Mouse (Mus musculus): ENCODE measurements at regions not wholly inside any gene's neighbourhood (a gene's known extent, or its start where the extent isn't known, plus 50 kb on each side); places are given as distances from the start of the nearest gene placed in this dataset.

DNA sequence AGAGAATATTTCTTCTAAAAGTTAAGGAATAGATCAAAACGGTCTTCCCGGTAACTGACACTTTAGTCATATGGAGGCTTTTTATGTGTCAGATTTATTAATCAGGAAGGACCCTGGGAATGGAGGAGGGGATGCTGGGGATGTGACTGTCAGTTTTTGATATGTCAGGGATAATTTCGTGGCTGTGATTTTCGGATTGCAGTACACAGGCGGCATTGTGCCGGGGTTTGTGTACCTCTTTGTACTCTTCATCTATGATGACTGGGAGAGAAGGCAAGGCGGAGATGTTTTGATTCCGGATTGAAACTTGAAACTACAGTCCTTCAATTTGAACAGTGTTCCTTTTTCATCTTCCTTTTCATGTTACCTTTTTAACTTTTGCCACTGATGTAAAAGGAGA is 344.2 kb downstream of the Mdfic start:
- ATAC-seq (replicated peaks in 1 of 2; ENCODE audit: insufficient read depth in 1 of 2, low FRiP score in 2 of 2, low TSS enrichment in 1 of 2, low read depth in 1 of 2, poor library complexity in 2 of 2, severe bottlenecking in 2 of 2) = no peak

DNA sequence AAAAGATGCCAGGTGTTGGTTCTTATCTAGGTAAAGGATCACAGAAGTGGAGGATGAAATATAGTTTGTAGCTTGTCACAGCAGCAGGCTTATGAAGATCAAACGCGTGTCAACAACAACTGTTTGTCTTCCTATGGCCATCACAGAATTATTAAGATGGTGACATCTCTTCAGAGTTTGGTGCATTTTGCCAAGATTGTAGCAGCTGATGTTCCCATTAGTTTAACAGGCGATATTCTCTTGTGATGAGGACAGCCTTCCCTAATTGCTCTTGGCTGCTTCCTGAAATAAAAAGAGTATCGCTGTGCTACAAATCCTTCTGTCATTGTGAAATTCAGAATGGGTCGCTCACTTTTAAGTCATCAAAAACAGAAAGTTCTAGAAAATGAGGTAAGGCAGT is 344.7 kb downstream of the Mdfic start:
- no peak for ATAC-seq (replicated peaks in 1 of 2; ENCODE audit: insufficient read depth in 1 of 2, low FRiP score in 2 of 2, low TSS enrichment in 1 of 2, low read depth in 1 of 2, poor library complexity in 2 of 2, severe bottlenecking in 2 of 2)

DNA sequence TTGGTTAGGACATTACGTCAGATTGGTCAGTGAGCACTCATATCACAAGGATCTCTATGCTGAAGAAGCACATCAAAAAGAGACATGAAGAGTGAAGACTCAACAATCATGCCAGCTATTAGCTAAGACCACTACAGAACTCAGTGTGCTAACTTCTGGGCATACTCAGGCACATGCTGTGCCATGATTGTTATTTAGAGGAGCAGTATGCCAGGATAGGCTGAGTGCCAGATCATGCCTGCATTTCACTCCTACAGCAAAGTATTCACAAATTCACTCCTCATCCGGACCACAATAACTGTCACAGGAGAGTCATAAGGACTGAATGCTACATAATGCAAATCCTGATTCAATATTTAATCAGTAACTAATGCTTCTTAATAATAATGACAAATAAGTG is 355.8 kb downstream of the Mdfic start:
- no peak for ATAC-seq (replicated peaks in 1 of 2; ENCODE audit: insufficient read depth in 1 of 2, low FRiP score in 2 of 2, low TSS enrichment in 1 of 2, low read depth in 1 of 2, poor library complexity in 2 of 2, severe bottlenecking in 2 of 2)

DNA sequence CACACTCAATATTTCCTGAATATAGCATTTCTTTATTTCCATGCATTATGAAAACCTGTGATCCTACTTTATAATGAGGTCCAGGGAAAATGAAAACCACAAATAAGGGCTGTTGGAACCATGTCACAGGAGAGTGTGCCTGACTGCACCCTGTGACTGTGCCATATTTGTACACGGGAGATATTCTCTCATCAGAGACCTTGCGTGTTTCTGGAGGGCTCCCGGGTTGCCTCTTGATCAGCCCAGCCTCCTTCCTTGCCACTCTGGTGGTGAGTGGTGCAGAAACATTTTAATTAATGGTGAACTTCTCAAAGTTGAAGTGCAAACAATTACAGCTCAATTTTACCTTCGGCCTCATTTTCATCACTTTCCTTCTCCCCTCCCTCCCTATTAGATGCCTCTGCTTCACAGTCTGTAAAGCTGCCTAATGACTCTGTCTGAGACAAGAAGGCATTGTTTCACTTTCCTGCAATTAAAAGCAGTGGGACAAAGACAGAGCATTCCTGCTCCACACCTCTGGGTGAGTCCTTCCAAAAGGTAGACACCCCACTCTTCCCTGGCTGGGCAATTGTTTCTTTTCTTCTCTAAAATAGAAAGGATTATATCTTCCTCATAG is 356.8 kb downstream of the Mdfic start:
- no peak for ATAC-seq (replicated peaks in 1 of 2; ENCODE audit: insufficient read depth in 1 of 2, low FRiP score in 2 of 2, low TSS enrichment in 1 of 2, low read depth in 1 of 2, poor library complexity in 2 of 2, severe bottlenecking in 2 of 2)

DNA sequence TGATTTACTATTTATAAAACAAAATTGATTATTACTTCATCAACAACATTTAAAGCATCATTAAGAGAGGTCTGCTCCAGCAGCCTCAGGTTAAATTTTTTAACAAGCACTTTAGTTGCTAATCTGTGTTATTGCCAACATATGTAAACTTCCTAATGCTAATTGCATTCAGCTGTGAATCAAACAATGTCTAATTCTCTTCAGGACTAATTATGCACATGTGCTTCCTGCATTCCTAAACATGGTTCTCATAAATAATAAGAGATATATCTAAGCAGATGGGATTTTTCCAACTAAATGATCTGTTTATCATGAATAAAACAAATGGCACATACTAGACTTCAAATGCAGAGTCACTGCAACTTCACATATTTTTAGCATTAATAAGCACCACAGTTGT is 357.5 kb downstream of the Mdfic start:
- no peak for ATAC-seq (replicated peaks in 1 of 2; ENCODE audit: insufficient read depth in 1 of 2, low FRiP score in 2 of 2, low TSS enrichment in 1 of 2, low read depth in 1 of 2, poor library complexity in 2 of 2, severe bottlenecking in 2 of 2)

DNA sequence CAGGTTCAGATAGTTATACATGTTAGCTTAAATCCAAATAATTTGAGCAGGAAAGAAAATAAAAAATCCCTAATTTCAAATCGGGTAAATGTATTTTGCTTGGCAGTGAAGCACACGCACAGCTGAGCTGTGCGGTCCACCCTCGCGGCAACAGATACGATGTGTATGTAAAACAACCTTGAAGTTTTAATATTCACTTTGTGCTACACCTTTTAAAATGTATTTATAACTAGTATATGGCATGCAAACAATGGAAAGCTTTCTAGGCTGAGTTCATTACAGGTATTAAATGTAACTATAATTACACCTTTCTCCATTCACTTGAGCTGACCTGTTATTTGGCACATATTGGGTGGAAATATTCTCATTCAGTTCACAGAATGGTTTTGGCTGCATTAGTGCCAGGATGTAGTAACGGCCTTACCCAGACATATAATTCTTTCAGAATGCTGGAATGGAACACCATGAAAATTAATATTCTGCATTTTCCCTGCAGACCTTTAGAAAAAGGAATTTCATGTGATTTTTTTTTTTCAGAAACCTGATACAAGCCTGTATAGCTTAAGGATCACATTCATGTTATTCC is 366.6 kb downstream of the Mdfic start:
- ATAC-seq (replicated peaks in 1 of 2; ENCODE audit: insufficient read depth in 1 of 2, low FRiP score in 2 of 2, low TSS enrichment in 1 of 2, low read depth in 1 of 2, poor library complexity in 2 of 2, severe bottlenecking in 2 of 2) = no peak

DNA sequence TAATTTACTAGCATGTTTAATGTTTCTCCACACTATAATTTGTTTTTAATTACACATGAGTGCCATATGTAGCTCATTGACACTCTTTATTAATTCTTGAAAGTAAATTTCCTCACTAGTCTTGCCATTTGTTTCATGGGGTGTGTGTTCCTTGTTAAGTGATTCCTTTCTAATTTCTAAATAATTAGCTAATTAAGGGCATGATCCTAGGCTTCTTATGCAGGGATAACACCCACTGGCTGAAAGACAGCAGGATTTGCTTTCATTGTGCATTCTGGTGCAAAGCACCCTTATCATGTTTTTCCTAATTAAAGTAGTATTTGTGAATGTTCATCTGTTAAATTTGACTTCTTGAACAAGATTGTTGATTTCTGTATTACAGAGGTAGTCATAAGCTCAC is 378.3 kb downstream of the Mdfic start:
- ATAC-seq (replicated peaks in 1 of 2; ENCODE audit: insufficient read depth in 1 of 2, low FRiP score in 2 of 2, low TSS enrichment in 1 of 2, low read depth in 1 of 2, poor library complexity in 2 of 2, severe bottlenecking in 2 of 2) = no peak

DNA sequence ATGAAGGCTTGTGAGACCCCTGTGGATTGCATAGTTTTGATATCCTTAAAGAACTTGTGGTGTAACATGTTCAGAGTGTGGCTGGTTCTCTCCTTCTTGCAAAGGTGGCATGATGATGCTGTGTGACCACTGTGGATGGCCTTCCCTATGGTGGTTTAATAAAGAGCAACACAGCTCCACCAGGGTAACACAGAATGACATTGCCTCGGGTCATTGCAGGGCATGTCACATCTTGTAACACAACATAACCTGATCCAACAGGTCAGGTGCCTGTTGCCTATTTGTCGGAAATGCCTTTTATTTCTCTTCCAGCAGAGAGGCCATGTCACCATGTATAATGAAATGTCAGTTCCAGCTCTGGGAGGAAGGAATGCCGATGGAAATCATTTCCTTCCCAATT is 420.5 kb downstream of the Mdfic start:
- no peak for ATAC-seq (replicated peaks in 1 of 2; ENCODE audit: insufficient read depth in 1 of 2, low FRiP score in 2 of 2, low TSS enrichment in 1 of 2, low read depth in 1 of 2, poor library complexity in 2 of 2, severe bottlenecking in 2 of 2)

DNA sequence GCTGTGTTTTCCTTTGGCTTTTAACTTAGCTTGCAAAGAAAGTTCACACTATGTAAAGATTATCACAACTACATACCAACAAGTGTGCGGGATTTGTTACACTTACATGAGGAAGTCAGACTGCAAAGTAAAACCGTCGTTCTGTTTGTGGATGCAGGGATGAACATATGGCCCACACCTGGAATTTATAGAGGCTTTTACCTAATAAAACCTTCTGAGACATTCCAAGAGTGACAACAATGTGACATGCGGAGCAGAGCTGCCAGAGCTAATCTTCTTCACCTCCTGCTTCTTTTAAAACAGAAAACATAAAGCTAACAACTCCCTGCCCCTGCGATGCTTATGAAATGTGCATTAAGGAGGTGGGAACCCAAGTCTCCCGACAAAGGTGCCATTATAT is 424.1 kb downstream of the Mdfic start:
- ATAC-seq (replicated peaks in 1 of 2; ENCODE audit: insufficient read depth in 1 of 2, low FRiP score in 2 of 2, low TSS enrichment in 1 of 2, low read depth in 1 of 2, poor library complexity in 2 of 2, severe bottlenecking in 2 of 2) = no peak

DNA sequence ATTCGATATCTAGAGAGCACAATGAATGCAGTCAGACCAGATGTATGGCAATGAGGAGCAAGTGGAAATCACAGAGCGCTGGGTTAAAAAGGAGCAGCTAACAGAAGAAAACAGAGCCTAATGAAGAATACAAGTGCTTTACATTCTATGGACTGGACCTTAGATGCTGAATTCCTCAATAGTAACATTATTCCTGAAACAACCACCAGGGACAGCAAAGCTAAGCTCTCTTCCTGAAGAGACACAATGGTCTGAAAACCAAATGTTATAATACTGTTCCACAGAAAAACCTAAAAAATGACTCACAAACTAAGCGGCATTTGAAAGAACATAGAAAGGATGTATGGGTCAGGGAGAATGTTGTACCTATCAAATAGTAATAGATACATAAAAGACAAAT is 430.1 kb downstream of the Mdfic start:
- ATAC-seq (replicated peaks in 1 of 2; ENCODE audit: insufficient read depth in 1 of 2, low FRiP score in 2 of 2, low TSS enrichment in 1 of 2, low read depth in 1 of 2, poor library complexity in 2 of 2, severe bottlenecking in 2 of 2) = no peak

DNA sequence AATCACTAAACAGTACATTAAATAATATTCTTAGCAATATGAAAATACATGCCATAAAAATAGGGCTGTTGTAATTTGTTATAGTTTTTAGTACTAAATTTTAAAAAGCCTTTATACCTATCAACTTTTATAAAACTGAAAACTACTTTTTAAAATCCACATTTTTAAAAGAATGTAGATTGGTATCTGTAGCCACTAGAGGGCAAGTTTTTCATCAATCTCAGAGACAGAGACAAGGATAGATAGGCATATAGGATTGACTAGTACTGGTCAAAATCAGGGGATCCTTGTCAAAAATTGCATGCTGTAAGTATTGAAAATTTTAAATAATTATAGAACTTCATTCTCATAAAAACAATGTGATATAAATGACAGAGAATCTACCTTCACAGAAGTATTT is 431.0 kb downstream of the Mdfic start:
- ATAC-seq (replicated peaks in 1 of 2; ENCODE audit: insufficient read depth in 1 of 2, low FRiP score in 2 of 2, low TSS enrichment in 1 of 2, low read depth in 1 of 2, poor library complexity in 2 of 2, severe bottlenecking in 2 of 2) = no peak

DNA sequence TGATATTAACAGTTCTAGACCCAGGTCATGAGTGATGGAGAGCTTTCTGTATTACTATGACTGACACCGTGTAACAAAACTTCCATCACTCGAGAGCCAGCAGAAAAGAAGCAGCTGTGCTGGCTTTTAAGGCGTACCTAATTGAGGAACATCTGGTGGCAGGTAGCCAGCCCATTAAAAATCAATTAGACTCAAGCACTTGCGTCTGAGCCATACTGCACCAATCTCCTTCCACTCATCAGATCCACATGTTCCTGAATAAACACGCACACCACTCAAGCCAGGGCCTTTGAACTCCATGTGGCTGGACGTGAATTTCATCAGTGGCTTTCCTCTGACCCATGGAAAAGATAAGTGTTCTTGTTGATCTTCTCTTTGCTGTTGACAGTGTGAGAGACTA is 432.2 kb downstream of the Mdfic start:
- no peak for ATAC-seq (replicated peaks in 1 of 2; ENCODE audit: insufficient read depth in 1 of 2, low FRiP score in 2 of 2, low TSS enrichment in 1 of 2, low read depth in 1 of 2, poor library complexity in 2 of 2, severe bottlenecking in 2 of 2)

DNA sequence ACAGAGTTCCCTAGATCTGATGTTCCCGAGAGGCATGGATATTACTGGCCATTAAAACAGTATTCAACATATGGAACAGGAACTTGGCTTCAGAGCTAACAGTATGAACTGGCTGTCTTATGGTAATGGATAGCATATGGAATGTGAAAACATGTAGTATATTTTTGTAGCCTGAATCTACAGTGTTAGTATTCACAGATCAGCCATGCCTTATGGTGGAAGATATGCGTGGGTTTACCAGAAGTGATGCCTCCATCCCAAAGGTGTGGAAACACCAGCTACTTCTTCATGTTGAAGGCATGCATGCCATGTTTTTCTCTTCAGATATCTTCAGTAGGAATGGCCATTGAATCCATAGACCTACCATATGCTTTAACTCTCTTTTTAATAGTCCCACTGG is 444.6 kb downstream of the Mdfic start:
- no peak for ATAC-seq (replicated peaks in 1 of 2; ENCODE audit: insufficient read depth in 1 of 2, low FRiP score in 2 of 2, low TSS enrichment in 1 of 2, low read depth in 1 of 2, poor library complexity in 2 of 2, severe bottlenecking in 2 of 2)

DNA sequence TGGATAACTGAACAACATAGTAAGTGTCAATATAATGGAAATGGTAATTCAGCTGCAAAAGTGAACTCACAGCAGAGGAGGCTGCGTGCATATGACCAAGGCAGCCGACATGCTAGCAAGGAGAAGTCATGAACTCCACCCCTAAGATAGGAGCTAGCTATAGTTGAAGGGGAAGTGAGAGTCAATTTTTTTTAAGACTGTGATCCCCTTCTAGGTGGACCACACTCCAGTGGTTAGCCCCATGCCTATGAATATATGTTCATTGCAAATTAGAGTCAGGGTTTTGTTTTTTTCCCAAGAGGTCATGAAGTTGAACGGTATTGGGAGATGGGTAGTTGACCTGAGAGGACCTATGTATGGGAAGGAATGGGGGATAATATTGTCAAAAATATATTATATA is 451.4 kb downstream of the Mdfic start:
- no peak for ATAC-seq (replicated peaks in 1 of 2; ENCODE audit: insufficient read depth in 1 of 2, low FRiP score in 2 of 2, low TSS enrichment in 1 of 2, low read depth in 1 of 2, poor library complexity in 2 of 2, severe bottlenecking in 2 of 2)

DNA sequence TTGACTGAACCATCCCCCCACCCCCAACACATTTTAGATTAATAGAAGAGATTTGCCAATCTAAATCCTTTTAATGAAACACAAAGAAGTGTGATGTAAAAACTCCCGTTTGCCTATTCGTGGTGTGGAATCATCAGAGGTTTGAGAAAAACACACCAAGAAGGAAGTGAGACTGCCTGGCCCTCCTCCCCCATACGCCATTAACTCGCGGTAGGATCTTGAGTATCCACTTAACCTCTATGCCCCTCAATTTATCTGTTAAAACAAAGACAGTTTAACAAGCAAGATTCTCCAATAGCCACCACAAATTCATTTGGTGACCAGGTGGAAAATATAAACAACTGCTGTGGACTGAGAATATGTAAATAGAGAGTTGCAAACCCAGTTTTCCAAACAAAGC is 456.9 kb downstream of the Mdfic start:
- ATAC-seq (replicated peaks in 1 of 2; ENCODE audit: insufficient read depth in 1 of 2, low FRiP score in 2 of 2, low TSS enrichment in 1 of 2, low read depth in 1 of 2, poor library complexity in 2 of 2, severe bottlenecking in 2 of 2) = no peak

DNA sequence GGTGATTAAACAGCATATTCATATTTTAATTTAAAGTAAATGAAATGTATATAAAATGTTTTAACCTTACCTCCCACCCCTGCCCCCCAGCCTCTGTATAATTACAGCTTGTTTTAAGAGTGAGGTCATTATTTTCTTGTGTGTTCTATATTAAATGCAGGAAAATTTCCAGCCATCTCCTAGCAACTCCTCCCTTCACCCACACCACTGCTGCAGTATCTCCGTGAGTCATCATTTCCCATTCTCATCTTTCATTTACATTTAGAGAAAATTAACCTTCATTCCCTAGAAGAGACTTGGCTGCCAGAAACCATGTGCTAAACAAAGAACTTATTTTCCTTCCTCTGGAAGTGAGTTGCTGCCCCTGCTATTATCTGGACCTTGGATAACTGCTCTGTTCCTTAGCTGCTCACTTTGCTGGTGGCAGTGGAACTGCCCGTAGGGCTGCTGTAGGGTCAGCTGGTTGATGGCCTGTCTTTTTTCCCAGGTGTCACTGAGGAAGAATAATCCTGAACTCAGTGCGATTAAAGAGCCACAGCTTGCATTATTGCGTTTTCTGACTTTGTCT is 467.6 kb downstream of the Mdfic start:
- no peak for ATAC-seq (replicated peaks in 1 of 2; ENCODE audit: insufficient read depth in 1 of 2, low FRiP score in 2 of 2, low TSS enrichment in 1 of 2, low read depth in 1 of 2, poor library complexity in 2 of 2, severe bottlenecking in 2 of 2)

DNA sequence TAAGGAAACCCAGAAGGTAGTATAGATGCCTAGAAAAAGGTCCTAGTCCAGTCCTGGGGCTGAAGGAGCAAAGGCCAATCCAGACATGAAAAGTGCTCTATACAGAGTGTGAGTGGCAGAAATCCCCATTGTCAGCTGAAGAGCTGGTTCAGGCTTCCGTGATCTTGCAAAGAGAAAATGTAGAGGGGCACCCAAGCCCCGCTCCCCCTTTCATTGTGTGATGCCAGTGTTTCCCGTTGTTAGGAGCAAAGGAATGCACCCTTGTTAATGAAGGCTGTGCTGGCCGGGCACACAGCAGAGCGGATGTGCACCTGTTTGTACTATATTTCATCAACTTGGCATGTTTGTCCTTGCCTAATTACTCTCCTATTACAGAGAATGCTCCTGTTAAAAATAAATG is 492.5 kb downstream of the Mdfic start:
- no peak for ATAC-seq (replicated peaks in 1 of 2; ENCODE audit: insufficient read depth in 1 of 2, low FRiP score in 2 of 2, low TSS enrichment in 1 of 2, low read depth in 1 of 2, poor library complexity in 2 of 2, severe bottlenecking in 2 of 2)

DNA sequence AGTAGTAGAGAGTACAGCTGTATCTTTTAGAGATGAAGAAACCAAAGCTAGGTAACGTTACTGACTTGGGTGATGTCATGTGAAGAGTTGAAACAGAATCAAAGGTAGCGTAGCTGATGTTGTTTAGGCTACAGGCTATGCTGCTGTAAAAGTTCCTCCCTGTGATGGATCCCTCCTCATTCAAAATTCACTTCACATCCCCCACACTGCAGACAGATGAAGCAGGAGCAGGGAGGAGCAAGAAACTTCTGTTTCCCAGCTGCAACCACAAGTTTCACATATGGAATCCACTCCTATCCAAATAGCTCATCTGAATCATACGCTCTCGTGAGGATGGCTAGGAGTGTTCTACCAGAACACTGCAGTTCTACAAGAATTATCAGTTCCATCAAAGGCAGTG is 493.2 kb downstream of the Mdfic start:
- ATAC-seq (replicated peaks in 1 of 2; ENCODE audit: insufficient read depth in 1 of 2, low FRiP score in 2 of 2, low TSS enrichment in 1 of 2, low read depth in 1 of 2, poor library complexity in 2 of 2, severe bottlenecking in 2 of 2) = no peak

DNA sequence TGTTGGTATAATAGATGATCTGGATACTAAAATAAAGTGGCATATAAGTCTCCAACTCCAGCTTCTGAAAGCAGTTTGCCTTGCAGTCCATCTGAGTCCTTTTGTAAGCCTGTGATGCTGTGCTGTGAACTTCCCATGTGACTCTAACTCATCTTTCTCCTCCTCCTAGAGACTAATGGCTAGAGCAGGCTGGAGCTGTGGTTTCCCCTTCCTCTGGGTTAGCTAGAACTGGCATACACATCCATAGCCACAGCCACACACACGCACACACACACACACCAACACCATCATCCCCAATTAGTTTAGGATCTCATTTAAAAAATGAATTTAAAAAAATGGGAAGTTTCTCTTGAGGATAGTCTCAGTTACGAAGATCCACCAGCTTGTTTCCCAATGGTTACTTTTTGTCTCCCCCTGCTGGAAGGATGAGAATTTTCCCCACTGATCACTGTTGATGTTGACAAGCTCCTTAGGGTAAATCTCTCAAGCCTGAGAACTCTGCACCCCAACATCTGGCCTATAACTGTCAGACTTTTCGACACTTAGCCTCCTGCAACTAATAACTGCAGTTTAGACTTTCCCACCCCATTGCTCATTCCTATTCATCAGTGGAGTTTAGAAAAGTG is 500.7 kb downstream of the Mdfic start:
- peak; percentile 73 to 75 for ATAC-seq (replicated peaks in 1 of 2; ENCODE audit: insufficient read depth in 1 of 2, low FRiP score in 2 of 2, low TSS enrichment in 1 of 2, low read depth in 1 of 2, poor library complexity in 2 of 2, severe bottlenecking in 2 of 2)

Data from hematopoietic stem cell, adult 5-6 weeks (primary cell).